Mouse (Mus musculus) MEL (cell line): ENCODE data around the gene Polr3h. TPM values are rescaled to one million over a fixed set of nuclear protein-coding genes. Genes with fewer than 3 reads are reported as not detected.

ENCODE experiments used
- DNase-seq: peaks from one replicate; pipeline ENCODE4 v3.0.0; 2011; ENCODE audit warnings: low read depth, low spot score
- H3K27ac ChIP-seq: 2 replicates; pipeline ENCODE4 v1.5.1; 2012; ENCODE audit warnings: low read depth, mild to moderate bottlenecking, control low read depth, low read length, moderate library complexity; ENCODE audit not compliant: control insufficient read depth
- H3K27me3 ChIP-seq, 2 experiments: fragments of 150-350 bp in 1 of 2; sonication (generic) in 1 of 2; 2 replicates each; pipeline ENCODE4 v1.6.1; 2012; ENCODE audit warnings: low read length in 2 of 2, mild to moderate bottlenecking in 2 of 2, improper control_type of control experiment in 1 of 2, moderate library complexity in 1 of 2; ENCODE audit not compliant: insufficient read depth in 2 of 2, control insufficient read depth in 1 of 2
- H3K36me3 ChIP-seq, 2 experiments: 2 replicates each; pipeline ENCODE4 v1.6.1; 2012 to 2014; ENCODE audit warnings: low read length in 2 of 2, improper control_type of control experiment in 1 of 2, inconsistent platforms in 1 of 2, mild to moderate bottlenecking in 1 of 2; ENCODE audit not compliant: insufficient read depth in 2 of 2, control insufficient read depth in 1 of 2
- H3K4me1 ChIP-seq, 2 experiments: fragments of 150-350 bp in 1 of 2; sonication (generic) in 1 of 2; 2 replicates each; pipeline ENCODE4 v1.6.1; 2012; ENCODE audit warnings: low read length in 2 of 2, improper control_type of control experiment in 1 of 2, mild to moderate bottlenecking in 1 of 2; ENCODE audit not compliant: insufficient read depth in 2 of 2, control insufficient read depth in 1 of 2
- H3K4me3 ChIP-seq, 2 experiments: fragments of 150-350 bp in 1 of 2; sonication (generic) in 1 of 2; 2 replicates each; pipeline ENCODE4 v1.5.1; 2012; ENCODE audit warnings: low read depth in 2 of 2, low read length in 2 of 2, mild to moderate bottlenecking in 2 of 2, moderate library complexity in 2 of 2, control low read depth in 1 of 2, improper control_type of control experiment in 1 of 2; ENCODE audit not compliant: control insufficient read depth in 1 of 2, insufficient read depth in 1 of 2
- H3K79me2 ChIP-seq: 2 replicates; pipeline ENCODE4 v1.6.1; 2012; ENCODE audit warnings: mild to moderate bottlenecking, low read length, moderate library complexity; ENCODE audit not compliant: control insufficient read depth, poor library complexity, insufficient read depth
- H3K9ac ChIP-seq: 2 replicates; pipeline ENCODE4 v1.6.1; 2012; ENCODE audit warnings: low read depth, mild to moderate bottlenecking, control low read depth, low read length, moderate library complexity; ENCODE audit not compliant: control insufficient read depth, poor library complexity, severe bottlenecking
- H3K9me3 ChIP-seq: fragments of 150-350 bp; sonication (generic); replicated peaks from 2 replicates; pipeline ENCODE4 v1.6.1; 2012; ENCODE audit warnings: mild to moderate bottlenecking, low read length, improper control_type of control experiment, moderate library complexity; ENCODE audit not compliant: insufficient read depth
- CHD2 ChIP-seq: IDR thresholded peaks from 2 replicates; pipeline ENCODE4 v1.6.1; 2011; ENCODE audit warnings: low read length, improper control_type of control experiment
- EP300 ChIP-seq, 2 experiments: IDR thresholded peaks; 2 replicates each; pipeline ENCODE4 v1.6.1; 2011; ENCODE audit warnings: improper control_type of control experiment in 2 of 2, low read length in 2 of 2, low read depth in 1 of 2, mild to moderate bottlenecking in 1 of 2
- ETS1 ChIP-seq: IDR thresholded peaks from 2 replicates; pipeline ENCODE4 v1.6.1; 2012; ENCODE audit warnings: low read depth, mild to moderate bottlenecking, inconsistent platforms, low read length, improper control_type of control experiment, moderate library complexity
- GABPA ChIP-seq: IDR thresholded peaks from 2 replicates; pipeline ENCODE4 v1.6.1; 2012; ENCODE audit warnings: low read depth, mild to moderate bottlenecking, inconsistent platforms, low read length, improper control_type of control experiment, moderate library complexity
- HCFC1 ChIP-seq: IDR thresholded peaks from 2 replicates; pipeline ENCODE4 v1.6.1; 2012; ENCODE audit warnings: low read depth, mild to moderate bottlenecking, inconsistent platforms, low read length, improper control_type of control experiment, moderate library complexity
- JUND ChIP-seq: IDR thresholded peaks from 2 replicates; pipeline ENCODE4 v1.6.1; 2011; ENCODE audit warnings: low read depth, mild to moderate bottlenecking, improper control_type of control experiment, low read length
- KAT2A ChIP-seq: conservative IDR thresholded peaks from 2 replicates; pipeline ENCODE4 v1.6.1; 2012; ENCODE audit warnings: low read depth, low read length, improper control_type of control experiment, inconsistent platforms
- MAFK ChIP-seq: IDR thresholded peaks from 2 replicates; pipeline ENCODE4 v1.6.1; 2011; ENCODE audit warnings: low read depth, mild to moderate bottlenecking, low read length, improper control_type of control experiment, borderline replicate concordance
- MAX ChIP-seq: IDR thresholded peaks from 2 replicates; pipeline ENCODE4 v1.6.1; 2011; ENCODE audit warnings: low read length, improper control_type of control experiment
- MAZ ChIP-seq: IDR thresholded peaks from 2 replicates; pipeline ENCODE4 v1.6.1; 2012; ENCODE audit warnings: low read depth, mild to moderate bottlenecking, inconsistent platforms, low read length, improper control_type of control experiment
- MEF2A ChIP-seq: IDR thresholded peaks from 2 replicates; pipeline ENCODE4 v1.6.1; 2014; ENCODE audit warnings: low read depth, mild to moderate bottlenecking, inconsistent platforms, low read length, improper control_type of control experiment; ENCODE audit not compliant: poor library complexity, insufficient replicate concordance, severe bottlenecking; ENCODE audit errors: extremely low read depth
- MXI1 ChIP-seq: IDR thresholded peaks from 2 replicates; pipeline ENCODE4 v1.6.1; 2011; ENCODE audit warnings: mild to moderate bottlenecking, low read depth, low read length, improper control_type of control experiment
- MYB ChIP-seq: IDR thresholded peaks from 2 replicates; pipeline ENCODE4 v1.6.1; 2011; ENCODE audit warnings: mild to moderate bottlenecking, low read depth, low read length, improper control_type of control experiment
- MYC ChIP-seq: IDR thresholded peaks from 2 replicates; pipeline ENCODE4 v1.6.1; 2011; ENCODE audit warnings: low read depth, mild to moderate bottlenecking, low read length, improper control_type of control experiment, moderate library complexity
- POLR2AphosphoS2 ChIP-seq: IDR thresholded peaks from 2 replicates; pipeline ENCODE4 v1.6.1; 2011; ENCODE audit warnings: low read length, improper control_type of control experiment
- POLR2AphosphoS5 ChIP-seq: IDR thresholded peaks from 2 replicates; pipeline ENCODE4 v1.6.1; 2012; ENCODE audit warnings: low read depth, borderline replicate concordance, mild to moderate bottlenecking, inconsistent platforms, low read length, moderate library complexity, mixed read lengths
- RAD21 ChIP-seq: IDR thresholded peaks from 2 replicates; pipeline ENCODE4 v1.6.1; 2011; ENCODE audit warnings: mild to moderate bottlenecking, low read depth, low read length, improper control_type of control experiment
- RCOR1 ChIP-seq: IDR thresholded peaks from 2 replicates; pipeline ENCODE4 v1.6.1; 2012; ENCODE audit warnings: low read depth, mild to moderate bottlenecking, inconsistent platforms, low read length, improper control_type of control experiment
- SIN3A ChIP-seq: IDR thresholded peaks from 2 replicates; pipeline ENCODE4 v1.6.1; 2012; ENCODE audit warnings: low read length, improper control_type of control experiment, inconsistent platforms
- TAL1 ChIP-seq: IDR thresholded peaks from 2 replicates; pipeline ENCODE4 v1.6.1; 2012; ENCODE audit warnings: mild to moderate bottlenecking, inconsistent platforms, low read length, moderate library complexity, mixed read lengths
- UBTF ChIP-seq: IDR thresholded peaks from 2 replicates; pipeline ENCODE4 v1.6.1; 2012; ENCODE audit warnings: low read depth, mild to moderate bottlenecking, inconsistent platforms, low read length, improper control_type of control experiment, moderate library complexity, borderline replicate concordance; ENCODE audit not compliant: insufficient read depth
- USF1 ChIP-seq: IDR thresholded peaks from 2 replicates; pipeline ENCODE4 v1.6.1; 2014; ENCODE audit warnings: low read depth, mild to moderate bottlenecking, inconsistent platforms, low read length, improper control_type of control experiment, moderate library complexity
- ZMIZ1 ChIP-seq: IDR thresholded peaks from 2 replicates; pipeline ENCODE4 v1.6.1; 2012; ENCODE audit warnings: low read depth, mild to moderate bottlenecking, inconsistent platforms, low read length, improper control_type of control experiment, moderate library complexity
- polyA plus RNA-seq, 2 experiments: library from polyadenylated mRNA; stranded (reverse) in 1 of 2; unstranded in 1 of 2; fragments of >175 nt in 1 of 2; fragments of >200 nt in 1 of 2; gene quantifications; 2 replicates each; pipeline versions ENCODE4 v1.2.1 to v1.2.4; 2012; ENCODE audit warnings: low replicate concordance in 2 of 2, low read depth in 1 of 2; ENCODE audit not compliant: insufficient read length in 2 of 2, insufficient read depth in 1 of 2, missing spikeins in 1 of 2
- total RNA-seq: library from RNA; depleted of rRNA; stranded (reverse); fragments of 300-350 nt; gene quantifications from 2 replicates; pipeline ENCODE4 v1.2.3, GENCODE M21; 2012

The Polr3h gene
- total and polyA plus RNA-seq, 3 experiments, result 109 to 304 TPM; not detected in 1

- Histone ChIP-seq H3K27me3 (no peaks in the 10 kb centered on the region), H3K4me3 (peak overlapping the region; percentile 5 to 24; a peak in 2 of 4 replicates), H3K9ac (peak overlapping the region; percentile 41), H3K9me3 (no peaks in the 10 kb centered on the region), H3K27ac (no peak overlapping the region), H3K79me2 (no peaks in the 10 kb centered on the region), H3K36me3 (no peaks in the 10 kb centered on the region), H3K4me1 (peaks cover 3 to 9% of the 10 kb centered on the region in 2 experiments; a peak in 1 of 4 replicates)
- peak; percentile 37 for DNase-seq
- TF ChIP-seq ETS1 (0 out of 2 replicates have a peak, but pooled peaks have one; percentile 22), POLR2AphosphoS5 (no peak)
These were observed 7.0 kb upstream of the Polr3h start for GRCm38 (mm10) chr15:81932951-81933470.

- Histone ChIP-seq H3K4me3 (no peak overlapping the region), H3K27me3 (no peaks in the 10 kb centered on the region), H3K4me1 (peaks cover 3 to 23% of the 10 kb centered on the region in 2 experiments; a peak in 3 of 4 replicates), H3K79me2 (peaks cover 27% of the 10 kb centered on the region), H3K9me3 (no peaks in the 10 kb centered on the region), H3K36me3 (peaks cover 0 to 14% of the 10 kb centered on the region in 2 experiments; a peak in 2 of 4 replicates), H3K9ac (no peak overlapping the region), H3K27ac (no peak overlapping the region)
- no peak for TF ChIP-seq GABPA
- no peak for TF ChIP-seq MEF2A
- TF ChIP-seq KAT2A, result no peak
- TF ChIP-seq USF1, result no peak
- no peak for TF ChIP-seq TAL1
- TF ChIP-seq MAFK, result no peak
- TF ChIP-seq MAZ, result no peak
- no peak for TF ChIP-seq RAD21
- DNase-seq, result no peak
These were observed 2.2 kb upstream of the Polr3h start for GRCm38 (mm10) chr15:81928277-81928676.

- H3K79me2 ChIP-seq, result peaks cover 30% of the 10 kb centered on the region
- TF ChIP-seq KAT2A (no peak), CHD2 (no peak), SIN3A (no peak), JUND (no peak), MAFK (no peak), UBTF (no peak), HCFC1 (no peak), USF1 (no peak), RCOR1 (no peak), MYC (no peak), EP300 (IDR thresholded peaks at IDR 0.05; ENCODE audit: low read depth in 1 of 2, low read length in 2 of 2) (no peak), MAX (no peak), POLR2AphosphoS2 (no peak), MXI1 (no peak), MYB (no peak), ZMIZ1 (no peak)
- TF ChIP-seq, all 39 proteins: peak for 0
- Histone ChIP-seq H3K27ac (no peak overlapping the region), H3K9ac (no peak overlapping the region), H3K36me3 (peaks cover 0 to 14% of the 10 kb centered on the region in 2 experiments; a peak in 2 of 4 replicates), H3K4me3 (no peak overlapping the region), H3K9me3 (no peaks in the 10 kb centered on the region), H3K27me3 (no peaks in the 10 kb centered on the region), H3K4me1 (peaks cover 3 to 18% of the 10 kb centered on the region in 2 experiments; a peak in 3 of 4 replicates)
- DNase-seq, result no peak
These were observed 1.7 kb upstream of the Polr3h start for GRCm38 (mm10) chr15:81927741-81928140.
